In the genomic region with DNA sequence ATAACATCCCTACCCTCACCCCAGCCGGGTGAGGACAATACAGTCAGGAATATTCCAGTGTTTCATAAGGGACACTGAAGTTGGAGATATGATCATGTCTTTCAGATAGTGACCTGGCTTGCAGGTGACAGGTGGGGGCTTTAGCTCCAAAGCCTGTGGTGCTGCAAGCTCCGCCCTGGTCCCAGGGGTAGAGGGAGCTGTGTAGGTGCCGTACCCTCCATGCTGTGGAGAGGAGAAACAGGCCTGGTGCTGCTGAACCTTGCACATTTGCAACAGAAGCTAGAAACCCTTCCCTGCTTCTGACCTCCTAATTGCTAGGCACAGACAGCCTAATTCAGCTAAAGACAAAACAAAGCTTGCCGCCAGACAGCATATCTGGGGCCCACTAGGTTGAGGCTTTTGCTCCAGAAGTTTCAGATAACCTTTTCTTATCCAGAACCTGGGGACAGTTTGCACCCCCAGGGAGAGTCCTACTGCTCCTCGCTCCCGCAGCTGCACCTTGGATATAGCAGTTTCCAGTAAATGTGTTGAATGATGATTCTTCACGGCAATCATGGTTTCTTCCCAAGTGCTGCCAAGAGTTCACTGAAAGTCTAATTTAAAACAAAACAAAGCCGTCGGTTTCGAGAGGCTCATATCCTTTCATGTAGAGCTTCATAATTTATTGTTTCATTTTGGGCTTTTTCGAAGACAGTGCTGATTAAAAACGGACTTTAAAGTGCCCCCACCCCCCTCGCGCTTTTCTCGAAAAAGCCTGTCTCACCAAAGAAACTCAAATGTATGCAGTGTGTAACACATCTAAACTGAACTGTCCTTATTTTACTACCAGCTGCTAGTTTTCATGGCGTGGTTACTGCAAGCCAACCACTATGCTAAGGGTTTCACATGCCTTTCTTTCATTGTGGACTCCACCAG, we compare ENCODE assay signal across 13 mouse cellular contexts. TPM values are rescaled to one million over a fixed set of nuclear protein-coding genes. Genes with fewer than 3 reads are reported as not detected.
DNase-seq lines count a peak whose midpoint lies in the region; ATAC-seq and TF ChIP-seq lines count a peak whose summit lies in the region.
"Had no signal": no experiment of that assay in that cellular context is flagged by ENCODE, and none has a peak within 500 bp of the region (broad histone marks: within the 10 kb centered on the region; RNA-seq: fewer than 3 reads in every experiment).

No protein-coding gene starts in this region.

- TF ChIP-seq CTCF in hindbrain, postnatal 0 days (IDR thresholded peaks at IDR 0.05; ENCODE audit: low read depth), result no peak
- TF ChIP-seq CTCF in stomach, postnatal 0 days (IDR thresholded peaks at IDR 0.05; ENCODE audit: low read depth), result no peak

- H3K4me1 ChIP-seq in hindbrain, postnatal 0 days (ENCODE audit: insufficient read depth, low read length), result peaks cover 7% of the 10 kb centered on the region; the same call in 1 of the 2 replicates
- no peaks in the 10 kb centered on the region; the same call in none of the 2 replicates for H3K4me1 ChIP-seq in hindbrain, embryonic 11.5 days (replicated peaks; ENCODE audit: control insufficient read depth, insufficient read depth, low read length)
- H3K4me1 ChIP-seq in intestine, embryonic 14.5 days (replicated peaks; ENCODE audit: control insufficient read depth, insufficient read depth, low read length), result peaks cover 21% of the 10 kb centered on the region
- no peaks in the 10 kb centered on the region for H3K4me1 ChIP-seq in stomach, postnatal 0 days (replicated peaks; ENCODE audit: control insufficient read depth, insufficient read depth)

- no peaks in the 10 kb centered on the region for H3K27me3 ChIP-seq in hindbrain, postnatal 0 days (ENCODE audit: insufficient read depth, low read length)
- no peaks in the 10 kb centered on the region for H3K27me3 ChIP-seq in hindbrain, embryonic 11.5 days (ENCODE audit: control insufficient read depth, insufficient read depth, low read length)
- no peaks in the 10 kb centered on the region for H3K27me3 ChIP-seq in intestine, embryonic 14.5 days (replicated peaks; ENCODE audit: control insufficient read depth, insufficient read depth, low read length)
- H3K27me3 ChIP-seq in stomach, postnatal 0 days (ENCODE audit: control insufficient read depth, insufficient read depth, low read length), result no peaks in the 10 kb centered on the region

- H3K36me3 ChIP-seq in hindbrain, postnatal 0 days (ENCODE audit: insufficient read depth, low read length), result no peaks in the 10 kb centered on the region
- H3K36me3 ChIP-seq in hindbrain, embryonic 11.5 days (ENCODE audit: control insufficient read depth, insufficient read depth, low read length), result no peaks in the 10 kb centered on the region
- no peaks in the 10 kb centered on the region; the same call in 1 of the 2 replicates for H3K36me3 ChIP-seq in intestine, embryonic 14.5 days (ENCODE audit: control insufficient read depth, insufficient read depth, low read length)
- no peaks in the 10 kb centered on the region for H3K36me3 ChIP-seq in stomach, postnatal 0 days (ENCODE audit: control insufficient read depth, insufficient read depth, low read length)
- H3K36me3 ChIP-seq: G1E had no signal

- TF ChIP-seq EP300 in stomach, postnatal 0 days (optimal IDR thresholded peaks at IDR 0.05), result no peak

- H3K9me3 ChIP-seq in hindbrain, postnatal 0 days (ENCODE audit: low read length), result no peaks in the 10 kb centered on the region
- H3K9me3 ChIP-seq in hindbrain, embryonic 11.5 days (ENCODE audit: control insufficient read depth, low read length), result no peaks in the 10 kb centered on the region
- no peaks in the 10 kb centered on the region for H3K9me3 ChIP-seq in intestine, embryonic 14.5 days (ENCODE audit: control insufficient read depth, low read length)
- no peaks in the 10 kb centered on the region for H3K9me3 ChIP-seq in stomach, postnatal 0 days (ENCODE audit: control insufficient read depth, low read length)
- H3K9me3 ChIP-seq: G1E had no signal

- no peak overlapping the region for H3K9ac ChIP-seq in hindbrain, postnatal 0 days (replicated peaks; ENCODE audit: low read length)
- H3K9ac ChIP-seq in hindbrain, embryonic 11.5 days (ENCODE audit: low read depth, low read length), result no peak overlapping the region
- H3K9ac ChIP-seq in intestine, embryonic 14.5 days (ENCODE audit: low read length), result 0 out of 2 replicates have a peak overlapping the region, but pooled peaks have one; percentile 20
- no peak overlapping the region for H3K9ac ChIP-seq in stomach, postnatal 0 days (ENCODE audit: low read length)

- no peak overlapping the region for H3K4me3 ChIP-seq in hindbrain, postnatal 0 days (ENCODE audit: low read length)
- no peak overlapping the region for H3K4me3 ChIP-seq in hindbrain, embryonic 11.5 days (ENCODE audit: low read depth, low read length)
- H3K4me3 ChIP-seq in intestine, embryonic 14.5 days (ENCODE audit: low read depth, low read length), result no peak overlapping the region
- no peak overlapping the region for H3K4me3 ChIP-seq in stomach, postnatal 0 days (ENCODE audit: low read depth, low read length)

- WGBS in hindbrain, postnatal 0 days, result 46% methylated on average over 16 of the region's 16 CpGs
- 70% methylated on average over 16 of the region's 16 CpGs for WGBS in hindbrain, embryonic 11.5 days
- 29% methylated on average over 16 of the region's 16 CpGs for WGBS in intestine, embryonic 14.5 days
- WGBS in stomach, postnatal 0 days, result 39% methylated on average over 16 of the region's 16 CpGs

- no peak overlapping the region for H3K27ac ChIP-seq in hindbrain, postnatal 0 days
- no peak overlapping the region for H3K27ac ChIP-seq in hindbrain, embryonic 11.5 days (ENCODE audit: low read depth, low read length)
- peak overlapping the region; percentile 29; the same call in 1 of the 2 replicates for H3K27ac ChIP-seq in intestine, embryonic 14.5 days (ENCODE audit: low read depth)
- no peak overlapping the region for H3K27ac ChIP-seq in stomach, postnatal 0 days (replicated peaks)

- no peak for ATAC-seq in hindbrain, postnatal 0 days
- no peak for ATAC-seq in hindbrain, embryonic 11.5 days (ENCODE audit: low FRiP score)
- no peak for ATAC-seq in intestine, embryonic 14.5 days (replicated peaks; ENCODE audit: low FRiP score, low TSS enrichment, low read depth)
- no peak for ATAC-seq in stomach, postnatal 0 days (ENCODE audit: low FRiP score, low TSS enrichment)

- DNase-seq in hindbrain, postnatal 0 days (ENCODE audit: low spot score), result no peak
- DNase-seq in hindbrain, embryonic 11.5 days (ENCODE audit: low spot score), result no peak
- DNase-seq in retina, embryonic 14.5 days (ENCODE audit: low spot score), result peak; percentile 28
- DNase-seq in retina, postnatal 1 day, result no peak
- peak; percentile 71 for DNase-seq in intestine, embryonic 14.5 days (ENCODE audit: low spot score)
- no peak for DNase-seq in stomach, postnatal 0 days (ENCODE audit: low spot score)
- DNase-seq in adrenal gland, adult 18-20 months (ENCODE audit: low spot score in 2 of 2), result no peak
- DNase-seq in layer of hippocampus, postnatal 25 days (ENCODE audit: extremely low spot score in 1 of 2, low spot score in 1 of 2), result no peak
- DNase-seq: adrenal gland, adult 2 months; cerebellum, adult 8-10 months; left cerebral cortex, postnatal 4 days; right cerebral cortex, adult 18-20 months had no signal

- H3K4me2 ChIP-seq in hindbrain, postnatal 0 days (ENCODE audit: low read depth, low read length), result peak overlapping the region; percentile 21; the same call in 1 of the 2 replicates
- no peak overlapping the region for H3K4me2 ChIP-seq in hindbrain, embryonic 11.5 days (replicated peaks; ENCODE audit: low read depth, low read length)
- H3K4me2 ChIP-seq in intestine, embryonic 14.5 days (ENCODE audit: low read length), result peak overlapping the region; percentile 21; the same call in 1 of the 2 replicates
- H3K4me2 ChIP-seq in stomach, postnatal 0 days (replicated peaks; ENCODE audit: low read depth), result peak overlapping the region; percentile 21; the same call in 1 of the 2 replicates

RNA-seq across cellular contexts. Expression of gene Tanc1, which starts 49.3 kb away (rescaled TPM):
- total RNA-seq in hindbrain, postnatal 0 days (2014; rRNA removed), result 10.6 and 12.1 TPM in 2 replicates
- 4.2 and 4.8 TPM in 2 replicates for polyA plus RNA-seq in hindbrain, postnatal 0 days (2015; fragmentation: Nextera tagmentation; extraction: Ambion mirVana)
- 11.2 and 12.2 TPM in 2 replicates for polyA plus RNA-seq in hindbrain, embryonic 11.5 days (2014; fragmentation: Nextera tagmentation; extraction: Ambion mirVana)
- 24.8 and 25.0 TPM in 2 replicates for polyA plus RNA-seq in intestine, embryonic 14.5 days (2014; fragmentation: Nextera tagmentation; extraction: Ambion mirVana)
- polyA plus RNA-seq in stomach, postnatal 0 days (2015; fragmentation: Nextera tagmentation; extraction: Ambion mirVana), result 13.4 and 15.7 TPM in 2 replicates
- 10 to 100 TPM; 15.2 to 15.7 TPM for total RNA-seq in adrenal gland, adult 18-20 months (2021)
- total RNA-seq in layer of hippocampus, postnatal 25 days (2021), result 100 to 1,000 TPM in 1 of 2 experiments, 10 to 100 TPM in 1; 93.6 to 107 TPM

Comparison
In these comparisons a context has a peak if more than half of its experiments do, and no peak if none do; other contexts are left out.
1. DNase-seq: peak in retina, embryonic 14.5 days (single experiment) and intestine, embryonic 14.5 days (single experiment); none in hindbrain, postnatal 0 days (single experiment), hindbrain, embryonic 11.5 days (single experiment), retina, postnatal 1 day (single experiment), stomach, postnatal 0 days (single experiment), adrenal gland, adult 18-20 months (0 of 2) and layer of hippocampus, postnatal 25 days (0 of 2).